Mouse (Mus musculus) cortical plate, adult 2 months (tissue): ENCODE measurements around the gene Supt4a.

Experiments used
- CTCF ChIP-seq: fragments of 200-500 bp; IDR thresholded peaks from 2 replicates; pipeline ENCODE4 v1.5.1; 2011; ENCODE audit warnings: mild to moderate bottlenecking, control low read depth, low read length; ENCODE audit not compliant: insufficient read depth; ENCODE audit errors: extremely low read depth
- POLR2A ChIP-seq: fragments of 200-500 bp; IDR thresholded peaks from 2 replicates; pipeline ENCODE4 v1.6.1; 2011; ENCODE audit warnings: mild to moderate bottlenecking, low read length, control low read depth; ENCODE audit not compliant: insufficient read depth; ENCODE audit errors: extremely low read depth

GRCm38 (mm10) chr11:87698126-87698525, 39.2 kb upstream of the Supt4a start:
- no peak for TF ChIP-seq CTCF
- no peak for TF ChIP-seq POLR2A
